Mouse (Mus musculus): ENCODE measurements at regions not wholly inside any gene's neighbourhood (a gene's known extent, or its start where the extent isn't known, plus 50 kb on each side); places are given as distances from the start of the nearest gene placed in this dataset.

- Histone ChIP-seq H3K4me3 (ENCODE audit: control insufficient read depth, insufficient read depth, low read length) (no peak overlapping the region), H3K27me3 (ENCODE audit: control insufficient read depth, insufficient read depth, low read length) (no peaks in the 10 kb centered on the region), H3K36me3 (ENCODE audit: control insufficient read depth, insufficient read depth, low read length) (no peaks in the 10 kb centered on the region), H3K27ac (ENCODE audit: control insufficient read depth, insufficient read depth, low read length) (no peak overlapping the region), H3K4me1 (replicated peaks; ENCODE audit: control insufficient read depth, insufficient read depth, low read length) (no peaks in the 10 kb centered on the region)
- TF ChIP-seq POLR2A (IDR thresholded peaks at IDR 0.05; ENCODE audit: control insufficient read depth, extremely low read depth, insufficient read depth, low read length, poor library complexity) (no peak), CTCF (IDR thresholded peaks at IDR 0.05; ENCODE audit: borderline replicate concordance, control insufficient read depth, extremely low read depth, insufficient read depth, low read length, poor library complexity) (no peak)
- WGBS = 92% methylated on average over 4 of the region's 4 CpGs
- no peak for DNase-seq
Measured at GRCm38 (mm10) chr4:137148756-137149155, 100.2 kb upstream of the Zbtb40 start.

DNA sequence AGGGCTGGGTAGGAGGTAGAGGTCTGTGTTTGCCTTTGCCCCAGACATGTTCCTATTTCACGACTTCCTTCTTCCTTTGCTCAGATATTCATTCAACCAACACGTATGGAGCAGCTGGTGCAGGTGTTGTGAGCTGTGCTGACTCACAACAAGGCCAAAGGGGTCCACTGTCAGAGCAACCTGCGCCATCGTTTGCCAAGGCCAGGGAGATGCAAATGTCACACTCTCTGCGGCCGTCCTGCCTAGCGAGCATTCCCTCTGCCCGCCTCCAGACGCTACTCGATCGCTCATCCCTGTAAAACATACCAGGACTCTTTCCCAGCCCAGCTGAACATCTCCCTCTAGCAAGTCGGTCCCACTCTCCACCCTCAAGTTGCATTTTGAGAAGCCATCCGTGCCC lies 99.2 kb upstream of the Zbtb40 start:
- H3K27me3 ChIP-seq (ENCODE audit: control insufficient read depth, insufficient read depth, low read length) = no peaks in the 10 kb centered on the region
- TF ChIP-seq POLR2A (IDR thresholded peaks at IDR 0.05; ENCODE audit: control insufficient read depth, extremely low read depth, insufficient read depth, low read length, poor library complexity) = no peak
- TF ChIP-seq CTCF (IDR thresholded peaks at IDR 0.05; ENCODE audit: borderline replicate concordance, control insufficient read depth, extremely low read depth, insufficient read depth, low read length, poor library complexity) = no peak
- H3K4me3 ChIP-seq (ENCODE audit: control insufficient read depth, insufficient read depth, low read length) = no peak overlapping the region
- WGBS = 84% methylated on average over 13 of the region's 13 CpGs
- DNase-seq = no peak
- no peaks in the 10 kb centered on the region for H3K4me1 ChIP-seq (replicated peaks; ENCODE audit: control insufficient read depth, insufficient read depth, low read length)
- no peak overlapping the region for H3K27ac ChIP-seq (ENCODE audit: control insufficient read depth, insufficient read depth, low read length)
- H3K36me3 ChIP-seq (ENCODE audit: control insufficient read depth, insufficient read depth, low read length) = no peaks in the 10 kb centered on the region

GRCm38 (mm10) chr4:137146326-137146725 lies 97.7 kb upstream of the Zbtb40 start:
- TF ChIP-seq POLR2A (IDR thresholded peaks at IDR 0.05; ENCODE audit: control insufficient read depth, extremely low read depth, insufficient read depth, low read length, poor library complexity) = no peak
- TF ChIP-seq CTCF (IDR thresholded peaks at IDR 0.05; ENCODE audit: borderline replicate concordance, control insufficient read depth, extremely low read depth, insufficient read depth, low read length, poor library complexity) = no peak
- Histone ChIP-seq H3K4me3 (ENCODE audit: control insufficient read depth, insufficient read depth, low read length) (no peak overlapping the region), H3K4me1 (replicated peaks; ENCODE audit: control insufficient read depth, insufficient read depth, low read length) (no peaks in the 10 kb centered on the region), H3K27ac (ENCODE audit: control insufficient read depth, insufficient read depth, low read length) (no peak overlapping the region), H3K36me3 (ENCODE audit: control insufficient read depth, insufficient read depth, low read length) (no peaks in the 10 kb centered on the region), H3K27me3 (ENCODE audit: control insufficient read depth, insufficient read depth, low read length) (no peaks in the 10 kb centered on the region)
- 78% methylated on average over 3 of the region's 3 CpGs for WGBS
- no peak for DNase-seq

DNA sequence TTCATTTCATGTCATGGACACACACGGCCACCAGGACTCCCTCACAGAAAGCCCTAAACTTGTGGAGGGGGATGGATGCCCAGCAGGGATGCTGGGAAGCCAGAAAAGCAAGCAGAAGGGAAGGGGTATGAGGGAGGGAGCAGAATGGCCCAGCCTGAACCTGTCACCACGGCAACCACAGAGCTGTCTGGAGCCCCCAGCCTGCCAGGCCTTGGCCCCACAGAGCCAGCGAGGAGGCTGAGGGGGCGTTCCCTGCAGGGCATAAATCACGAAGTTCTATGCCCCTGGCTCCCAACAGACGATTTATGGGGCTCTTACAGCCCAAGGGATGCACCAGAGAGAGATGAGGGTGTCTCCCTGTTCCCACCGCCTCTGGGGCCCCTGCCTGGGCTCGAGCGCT lies 93.7 kb upstream of the Zbtb40 start:
- Histone ChIP-seq H3K36me3 (ENCODE audit: control insufficient read depth, insufficient read depth, low read length) (no peaks in the 10 kb centered on the region), H3K27ac (ENCODE audit: control insufficient read depth, insufficient read depth, low read length) (no peak overlapping the region), H3K27me3 (ENCODE audit: control insufficient read depth, insufficient read depth, low read length) (no peaks in the 10 kb centered on the region), H3K4me3 (ENCODE audit: control insufficient read depth, insufficient read depth, low read length) (no peak overlapping the region), H3K4me1 (replicated peaks; ENCODE audit: control insufficient read depth, insufficient read depth, low read length) (no peaks in the 10 kb centered on the region)
- TF ChIP-seq POLR2A (IDR thresholded peaks at IDR 0.05; ENCODE audit: control insufficient read depth, extremely low read depth, insufficient read depth, low read length, poor library complexity) (no peak), CTCF (IDR thresholded peaks at IDR 0.05; ENCODE audit: borderline replicate concordance, control insufficient read depth, extremely low read depth, insufficient read depth, low read length, poor library complexity) (no peak)
- 70% methylated on average over 9 of the region's 9 CpGs for WGBS
- no peak for DNase-seq

DNA sequence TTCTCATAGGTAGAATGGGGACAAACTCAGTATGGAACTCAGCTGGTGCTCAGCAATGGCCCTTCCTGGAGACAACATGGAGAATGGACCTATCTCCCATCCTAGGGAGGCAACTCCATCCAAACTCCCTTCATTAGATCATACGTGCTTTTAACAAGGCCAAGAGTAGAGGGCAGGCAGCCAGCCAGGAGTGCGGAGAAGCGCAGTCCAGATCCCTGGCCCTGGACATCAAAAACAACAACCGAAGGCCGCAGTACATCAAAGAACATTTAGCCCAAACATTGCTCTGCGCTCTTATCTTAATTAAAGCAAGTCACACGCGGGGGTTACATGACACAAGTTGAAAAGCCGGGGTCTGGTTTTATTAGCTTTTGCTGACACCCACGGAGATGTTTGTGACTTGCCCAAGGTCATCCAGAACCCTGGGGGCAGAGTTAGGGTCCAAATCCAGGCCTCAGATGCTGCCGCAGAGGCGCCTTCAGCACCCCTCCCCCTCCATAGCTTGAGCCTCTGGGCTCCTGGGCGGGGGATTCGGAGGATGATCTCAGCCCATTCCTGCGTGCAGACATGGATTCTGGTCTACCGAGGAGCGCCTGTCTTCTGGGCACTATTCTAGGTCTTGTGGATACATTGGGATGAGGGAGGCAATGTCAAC lies 90.6 kb upstream of the Zbtb40 start:
- H3K4me3 ChIP-seq (ENCODE audit: control insufficient read depth, insufficient read depth, low read length) = no peak overlapping the region
- H3K27me3 ChIP-seq (ENCODE audit: control insufficient read depth, insufficient read depth, low read length) = no peaks in the 10 kb centered on the region
- H3K4me1 ChIP-seq (replicated peaks; ENCODE audit: control insufficient read depth, insufficient read depth, low read length) = no peaks in the 10 kb centered on the region
- H3K27ac ChIP-seq (ENCODE audit: control insufficient read depth, insufficient read depth, low read length) = no peak overlapping the region
- DNase-seq = no peak
- WGBS = 92% methylated on average over 17 of the region's 17 CpGs
- H3K36me3 ChIP-seq (ENCODE audit: control insufficient read depth, insufficient read depth, low read length) = no peaks in the 10 kb centered on the region
- no peak for TF ChIP-seq CTCF (IDR thresholded peaks at IDR 0.05; ENCODE audit: borderline replicate concordance, control insufficient read depth, extremely low read depth, insufficient read depth, low read length, poor library complexity)
- no peak for TF ChIP-seq POLR2A (IDR thresholded peaks at IDR 0.05; ENCODE audit: control insufficient read depth, extremely low read depth, insufficient read depth, low read length, poor library complexity)

DNA sequence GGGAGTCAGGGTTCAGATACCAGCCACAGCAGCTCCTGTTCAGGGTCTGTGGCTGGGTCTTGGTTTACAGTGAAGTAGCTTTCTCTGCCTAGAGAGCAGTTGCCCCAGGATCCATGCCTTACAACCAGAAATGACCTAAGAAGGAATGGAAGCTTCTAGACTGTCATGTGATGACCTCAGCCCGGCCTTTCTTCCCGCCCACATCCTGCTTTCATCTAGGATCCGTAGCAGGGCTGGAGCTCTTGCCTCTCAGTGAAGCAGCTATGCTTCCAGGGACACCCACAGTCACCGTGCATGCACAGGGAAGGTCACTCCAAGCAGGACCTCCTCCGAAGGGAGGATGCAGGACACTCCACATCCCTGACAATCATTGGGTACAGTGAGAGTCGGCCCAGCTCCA lies 89.5 kb upstream of the Zbtb40 start:
- Histone ChIP-seq H3K4me3 (ENCODE audit: control insufficient read depth, insufficient read depth, low read length) (no peak overlapping the region), H3K27me3 (ENCODE audit: control insufficient read depth, insufficient read depth, low read length) (no peaks in the 10 kb centered on the region), H3K4me1 (replicated peaks; ENCODE audit: control insufficient read depth, insufficient read depth, low read length) (no peaks in the 10 kb centered on the region), H3K27ac (ENCODE audit: control insufficient read depth, insufficient read depth, low read length) (no peak overlapping the region), H3K36me3 (ENCODE audit: control insufficient read depth, insufficient read depth, low read length) (no peaks in the 10 kb centered on the region)
- no peak for DNase-seq
- no peak for TF ChIP-seq CTCF (IDR thresholded peaks at IDR 0.05; ENCODE audit: borderline replicate concordance, control insufficient read depth, extremely low read depth, insufficient read depth, low read length, poor library complexity)
- TF ChIP-seq POLR2A (IDR thresholded peaks at IDR 0.05; ENCODE audit: control insufficient read depth, extremely low read depth, insufficient read depth, low read length, poor library complexity) = no peak
- WGBS = 69% methylated on average over 6 of the region's 6 CpGs

GRCm38 (mm10) chr4:137136313-137136712 lies 87.7 kb upstream of the Zbtb40 start:
- Histone ChIP-seq H3K27ac (ENCODE audit: control insufficient read depth, insufficient read depth, low read length) (no peak overlapping the region), H3K4me1 (replicated peaks; ENCODE audit: control insufficient read depth, insufficient read depth, low read length) (no peaks in the 10 kb centered on the region), H3K27me3 (ENCODE audit: control insufficient read depth, insufficient read depth, low read length) (no peaks in the 10 kb centered on the region), H3K36me3 (ENCODE audit: control insufficient read depth, insufficient read depth, low read length) (no peaks in the 10 kb centered on the region), H3K4me3 (ENCODE audit: control insufficient read depth, insufficient read depth, low read length) (no peak overlapping the region)
- WGBS = 95% methylated on average over 4 of the region's 4 CpGs
- TF ChIP-seq CTCF (IDR thresholded peaks at IDR 0.05; ENCODE audit: borderline replicate concordance, control insufficient read depth, extremely low read depth, insufficient read depth, low read length, poor library complexity) = no peak
- TF ChIP-seq POLR2A (IDR thresholded peaks at IDR 0.05; ENCODE audit: control insufficient read depth, extremely low read depth, insufficient read depth, low read length, poor library complexity) = no peak
- DNase-seq = no peak
